Mouse (Mus musculus): ENCODE data around the gene Rplp1.

DNA sequence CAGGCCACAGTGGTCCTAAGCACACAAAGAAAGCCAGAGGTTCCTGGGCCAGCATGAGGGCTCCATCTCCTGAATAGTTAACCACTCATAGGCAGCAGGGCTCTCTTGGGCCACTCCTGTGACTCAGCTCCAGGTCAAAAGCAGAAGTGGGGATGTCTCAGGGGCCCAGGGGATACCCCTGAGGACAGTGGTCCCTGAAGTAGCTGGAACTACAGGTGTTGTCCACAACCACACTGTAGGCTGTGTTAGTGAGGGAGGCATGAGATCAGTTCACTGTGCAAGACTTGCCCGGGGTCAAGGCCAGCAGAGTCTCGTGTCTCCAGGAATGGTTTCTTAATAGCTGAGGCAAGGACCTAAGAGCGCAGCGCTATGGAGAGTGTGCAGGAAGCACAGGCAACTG, 12.8 kb downstream of the Rplp1 start:
- TF ChIP-seq POLR2A (IDR thresholded peaks at IDR 0.05; ENCODE audit: low read depth, low read length) (no peak), CTCF (conservative IDR thresholded peaks at IDR 0.05; ENCODE audit: insufficient read depth, insufficient read length, low read depth, low read length) (no peak)

Data from kidney, adult 2 months (tissue).